Mouse (Mus musculus) lung, postnatal 0 days (tissue): ENCODE data around the gene Slc22a22. TPM values are rescaled to one million over a fixed set of nuclear protein-coding genes. Genes with fewer than 3 reads are reported as not detected.

ENCODE experiments used
- ATAC-seq: fragments of 200-750 bp; cut with Nextera tagmentation; 2 replicates; pipeline ENCODE4 v1.8.0; 2017; ENCODE audit warnings: moderate library complexity
- DNase-seq: peaks from one replicate; pipeline ENCODE4 v3.0.0-alpha.2; 2016; ENCODE audit warnings: low spot score
- H3K27ac ChIP-seq: fragments of 300-500 bp; sonication (generic); 2 replicates; pipeline ENCODE4 v1.5.1; 2014; ENCODE audit warnings: antibody characterized with exemption, mild to moderate bottlenecking, low read length, mixed read lengths
- H3K27me3 ChIP-seq: fragments of 300-500 bp; sonication (generic); replicated peaks from 2 replicates; pipeline ENCODE4 v1.6.1; 2014; ENCODE audit warnings: low read length, mixed read lengths; ENCODE audit not compliant: insufficient read depth
- H3K36me3 ChIP-seq: fragments of 300-500 bp; sonication (generic); 2 replicates; pipeline ENCODE4 v1.6.1; 2014; ENCODE audit warnings: low read length, mixed read lengths; ENCODE audit not compliant: insufficient read depth
- H3K4me1 ChIP-seq: fragments of 300-500 bp; sonication (generic); 2 replicates; pipeline ENCODE4 v1.6.1; 2014; ENCODE audit warnings: antibody characterized with exemption, low read depth, low read length, mixed read lengths; ENCODE audit not compliant: insufficient read depth
- H3K4me2 ChIP-seq: fragments of 300-500 bp; sonication (generic); replicated peaks from 2 replicates; pipeline ENCODE4 v1.6.1; 2014; ENCODE audit warnings: low read depth, mild to moderate bottlenecking, low read length, moderate library complexity, mixed read lengths
- H3K4me3 ChIP-seq: fragments of 300-500 bp; sonication (generic); 2 replicates; pipeline ENCODE4 v1.5.1; 2014; ENCODE audit warnings: low read depth, low read length
- H3K9ac ChIP-seq: fragments of 300-500 bp; sonication (generic); replicated peaks from 2 replicates; pipeline ENCODE4 v1.6.1; 2014; ENCODE audit warnings: low read depth, mild to moderate bottlenecking
- H3K9me3 ChIP-seq: fragments of 300-500 bp; sonication (generic); 2 replicates; pipeline ENCODE4 v1.6.1; 2016; ENCODE audit warnings: low read length, mixed read lengths
- CTCF ChIP-seq: IDR thresholded peaks from 2 replicates; pipeline ENCODE4 v1.5.1; 2016; ENCODE audit warnings: antibody characterized with exemption, mild to moderate bottlenecking
- EP300 ChIP-seq: IDR thresholded peaks from 2 replicates; pipeline ENCODE4 v1.6.1; 2016; ENCODE audit warnings: antibody characterized with exemption, mild to moderate bottlenecking, control low read depth
- WGBS: fragments of 180-500 bp; shearing (Covaris S2); extraction: QIAGEN DNeasy Blood & Tissue Kit; methylation state at CpG from one replicate; pipeline ENCODE4 v1.1.7; 2014; 5-methylcytosine and 5-hydroxymethylcytosine counted together
- polyA plus RNA-seq: library from polyadenylated mRNA; unstranded; fragments of >200 nt; fragmentation: Nextera tagmentation; extraction: Ambion mirVana; gene quantifications from 2 replicates; pipeline ENCODE4 v1.2.1, GENCODE M21; 2015

The Slc22a22 gene
- polyA plus RNA-seq, 1 experiment from 2014 or later: not detected

DNA sequence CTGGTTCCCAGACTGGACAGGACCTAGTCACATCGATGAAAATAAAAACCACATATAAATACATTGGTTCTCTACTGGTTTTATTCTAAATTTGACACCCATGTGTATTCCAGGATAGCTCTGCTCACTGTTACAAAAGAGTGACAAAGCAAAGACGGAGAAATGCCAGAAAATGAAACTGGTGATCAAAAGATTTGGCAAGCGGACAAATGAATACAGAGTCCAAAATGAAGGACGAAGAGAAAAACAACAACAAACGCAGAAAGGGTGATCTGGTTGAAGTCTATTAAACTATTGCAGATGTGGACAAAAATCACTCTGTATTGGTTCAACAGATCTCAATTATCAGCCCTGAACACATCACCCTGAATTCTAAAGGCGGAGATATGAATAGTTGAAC, 12.4 kb downstream of the Slc22a22 start:
- no peak overlapping the region for H3K4me2 ChIP-seq
- no peak overlapping the region for H3K9ac ChIP-seq
- H3K4me3 ChIP-seq: no peak overlapping the region
- no peaks in the 10 kb centered on the region for H3K36me3 ChIP-seq
- no peaks in the 10 kb centered on the region for H3K9me3 ChIP-seq
- TF ChIP-seq EP300 (no peak), CTCF (no peak)
- no peaks in the 10 kb centered on the region for H3K27me3 ChIP-seq
- H3K4me1 ChIP-seq: no peaks in the 10 kb centered on the region
- DNase-seq (no peak), ATAC-seq (no peak)
- no peak overlapping the region for H3K27ac ChIP-seq
- WGBS: 75% methylated on average over 6 of the region's 6 CpGs

DNA sequence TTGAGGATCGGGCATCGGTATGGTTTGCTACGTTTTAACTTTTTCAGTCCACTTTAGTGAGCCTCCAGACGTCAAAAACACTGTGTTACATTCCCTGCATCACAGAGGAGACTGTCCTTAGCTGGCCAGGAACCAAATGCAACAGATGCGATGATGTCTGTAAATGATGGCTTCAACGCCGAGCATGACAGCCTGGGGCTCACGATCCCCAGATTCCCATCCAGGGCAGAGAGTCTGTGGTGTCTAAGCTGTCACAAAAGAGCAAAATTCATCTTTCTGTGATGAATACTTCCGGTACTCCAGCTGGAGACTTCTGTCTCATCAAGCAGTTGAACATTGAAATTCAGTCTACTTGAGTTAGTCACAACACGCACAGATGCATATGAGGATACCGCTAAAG, 13.4 kb downstream of the Slc22a22 start:
- H3K36me3 ChIP-seq: no peaks in the 10 kb centered on the region
- no peaks in the 10 kb centered on the region for H3K27me3 ChIP-seq
- no peak for TF ChIP-seq EP300
- TF ChIP-seq CTCF: no peak
- no peaks in the 10 kb centered on the region for H3K4me1 ChIP-seq
- no peak for ATAC-seq
- H3K9me3 ChIP-seq: no peaks in the 10 kb centered on the region
- H3K9ac ChIP-seq: no peak overlapping the region
- no peak for DNase-seq
- whole genome bisulfite sequencing: 66% methylated on average over 11 of the region's 11 CpGs
- no peak overlapping the region for H3K4me3 ChIP-seq
- H3K4me2 ChIP-seq: no peak overlapping the region
- no peak overlapping the region for H3K27ac ChIP-seq

DNA sequence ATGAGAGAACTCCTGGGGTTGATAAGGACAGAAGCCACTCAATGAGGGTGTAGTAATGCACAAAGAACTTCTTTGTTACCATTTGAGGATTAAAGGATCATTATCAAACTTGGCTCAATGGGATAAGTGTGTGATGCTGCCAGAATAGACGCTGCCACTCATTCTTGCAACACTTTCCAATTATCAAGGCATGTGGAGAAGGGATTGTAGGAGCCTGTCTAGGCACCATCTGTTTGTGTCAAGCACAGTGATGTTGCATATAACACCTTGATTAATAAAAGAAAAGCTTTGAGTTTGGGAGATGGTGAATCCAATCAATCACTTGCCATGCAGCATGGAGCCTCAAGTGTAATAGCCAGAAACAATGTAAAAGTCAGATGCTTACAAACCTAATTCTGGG, 16.1 kb downstream of the Slc22a22 start:
- Histone ChIP-seq H3K27ac (no peak overlapping the region), H3K4me2 (no peak overlapping the region), H3K4me3 (no peak overlapping the region), H3K9me3 (no peaks in the 10 kb centered on the region), H3K4me1 (no peaks in the 10 kb centered on the region), H3K27me3 (no peaks in the 10 kb centered on the region), H3K9ac (no peak overlapping the region), H3K36me3 (no peaks in the 10 kb centered on the region)
- ATAC-seq (no peak), DNase-seq (no peak)
- TF ChIP-seq CTCF (no peak), EP300 (no peak)
- 41% methylated on average over 1 of the region's 1 CpGs for WGBS

DNA sequence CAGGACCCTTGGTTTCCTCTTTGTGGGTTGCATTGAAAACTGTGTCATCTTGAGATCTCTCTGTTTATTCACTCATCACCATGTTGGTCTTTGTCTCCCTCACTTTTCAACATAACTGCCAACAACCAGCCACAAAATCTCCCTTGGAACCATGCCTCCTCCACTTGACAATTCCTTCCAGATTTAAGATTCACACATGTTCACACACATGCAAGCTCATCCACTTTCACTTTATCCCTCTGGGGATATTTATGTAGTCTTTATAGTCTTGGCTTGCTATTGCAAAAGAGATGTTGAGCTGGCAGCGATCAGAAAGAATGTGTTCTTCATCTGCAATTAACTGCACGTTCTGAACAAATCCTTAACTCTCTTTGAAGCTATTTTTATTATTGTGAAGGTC, 20.1 kb downstream of the Slc22a22 start:
- Histone ChIP-seq H3K4me2 (no peak overlapping the region), H3K27me3 (no peaks in the 10 kb centered on the region), H3K9me3 (no peaks in the 10 kb centered on the region), H3K9ac (no peak overlapping the region), H3K4me1 (no peaks in the 10 kb centered on the region), H3K36me3 (no peaks in the 10 kb centered on the region), H3K27ac (no peak overlapping the region), H3K4me3 (no peak overlapping the region)
- 44% methylated on average over 2 of the region's 2 CpGs for WGBS
- ATAC-seq (no peak), DNase-seq (peak; percentile 15)
- TF ChIP-seq EP300 (no peak), CTCF (no peak)

DNA sequence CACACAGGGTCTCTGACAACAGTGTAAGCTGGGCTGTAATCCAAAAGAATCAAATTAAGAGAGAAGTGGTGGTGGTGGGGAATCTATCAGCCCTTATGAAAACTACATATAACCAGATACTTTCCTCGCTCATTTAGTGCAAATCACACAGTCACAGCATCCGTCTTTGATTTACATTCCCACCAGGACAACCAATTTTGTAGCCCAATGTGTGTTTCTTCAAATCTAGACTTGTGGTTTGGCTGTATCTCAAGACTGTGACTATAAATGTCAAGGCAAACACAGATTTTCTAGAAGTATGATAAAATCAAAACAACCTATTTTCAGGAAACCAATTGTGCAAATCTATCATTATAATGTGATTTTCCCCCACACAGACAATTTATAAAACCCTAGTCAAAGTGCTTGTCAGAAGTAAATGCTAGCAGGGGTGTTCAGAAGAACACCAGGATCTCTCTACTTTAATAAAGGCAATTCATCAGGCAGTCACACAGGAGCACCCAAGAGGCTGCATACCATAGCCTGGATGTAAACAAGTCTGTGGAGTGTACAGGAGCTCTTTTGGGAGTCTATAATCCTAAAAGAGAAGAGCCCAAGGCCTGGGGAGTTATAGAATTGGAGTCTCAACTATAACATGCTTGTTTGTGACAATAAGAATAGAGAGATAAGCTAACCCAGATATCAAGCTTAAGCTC, 42.6 kb downstream of the Slc22a22 start:
- ATAC-seq: no peak
- Histone ChIP-seq H3K27me3 (no peaks in the 10 kb centered on the region), H3K4me2 (no peak overlapping the region), H3K4me3 (no peak overlapping the region), H3K9me3 (no peaks in the 10 kb centered on the region), H3K27ac (no peak overlapping the region), H3K4me1 (no peaks in the 10 kb centered on the region), H3K9ac (no peak overlapping the region), H3K36me3 (no peaks in the 10 kb centered on the region)
- no peak for TF ChIP-seq EP300
- TF ChIP-seq CTCF: no peak
- DNase-seq: no peak
- 57% methylated on average over 2 of the region's 2 CpGs for WGBS

DNA sequence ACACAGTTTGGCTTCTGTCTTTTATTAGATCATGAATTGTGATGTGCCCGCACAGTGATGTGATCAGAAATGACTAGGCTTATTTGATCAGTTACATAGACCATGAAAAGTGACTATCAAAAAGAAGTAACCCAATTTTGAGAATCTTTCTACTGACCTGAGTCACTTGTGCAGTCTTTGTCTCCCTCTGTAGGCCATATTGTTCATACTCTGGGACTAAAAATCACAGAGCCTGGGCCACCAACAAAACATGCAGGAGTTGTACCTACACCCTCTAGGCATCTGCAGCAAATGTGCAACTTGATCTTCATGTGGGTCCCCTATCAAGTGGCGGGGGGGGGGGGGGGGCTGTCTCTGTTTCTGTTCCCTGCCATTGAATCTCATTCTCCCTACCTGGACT, 68.9 kb downstream of the Slc22a22 start:
- peak; percentile 19 for DNase-seq
- WGBS: 43% methylated on average over 2 of the region's 2 CpGs
- H3K27ac ChIP-seq: no peak overlapping the region
- peak; percentile 59 for TF ChIP-seq CTCF
- no peak for TF ChIP-seq EP300
- H3K36me3 ChIP-seq: no peaks in the 10 kb centered on the region
- no peaks in the 10 kb centered on the region for H3K27me3 ChIP-seq
- H3K4me3 ChIP-seq: no peak overlapping the region
- no peaks in the 10 kb centered on the region for H3K9me3 ChIP-seq
- no peak for ATAC-seq
- no peak overlapping the region for H3K4me2 ChIP-seq
- no peak overlapping the region for H3K9ac ChIP-seq
- no peaks in the 10 kb centered on the region for H3K4me1 ChIP-seq
